Mouse (Mus musculus) layer of hippocampus, postnatal 25 days (tissue): ENCODE measurements around the gene Kdm3a. TPM values are rescaled to one million over a fixed set of nuclear protein-coding genes. Genes with fewer than 3 reads are reported as not detected.

Source experiments
- DNase-seq, 2 experiments: peaks; one replicate each; pipeline ENCODE4 v3.0.0; 2022; ENCODE audit warnings: mixed read lengths in 2 of 2, low spot score in 1 of 2; ENCODE audit errors: extremely low spot score in 1 of 2
- total RNA-seq, 2 experiments: library from RNA; stranded (reverse); gene quantifications; 2 replicates each; pipeline ENCODE4 v1.2.3; 2021

The Kdm3a gene
- total RNA-seq, 2 experiments from 2014 or later = 35.1 to 38.5 TPM

DNA sequence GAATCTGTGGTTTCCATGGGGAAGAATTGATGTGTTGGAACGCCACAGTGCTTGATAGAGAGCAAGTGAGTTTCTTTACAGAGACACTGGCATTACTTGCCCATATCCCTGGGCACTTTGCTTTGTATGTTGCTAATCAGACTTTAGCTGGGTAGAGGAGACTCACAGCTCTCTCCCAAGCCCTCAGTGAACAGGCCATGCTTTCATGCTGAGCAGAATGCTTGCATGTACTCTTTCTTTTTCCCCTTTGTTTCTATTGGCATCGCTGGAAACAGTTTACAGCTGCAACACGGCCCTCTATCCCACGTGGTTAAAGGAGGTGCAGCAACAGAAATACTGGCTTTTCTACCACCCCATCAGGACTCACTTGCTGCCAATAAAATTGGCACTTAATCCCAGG lies 49.6 kb downstream of the Kdm3a start:
- DNase-seq = no peak

DNA sequence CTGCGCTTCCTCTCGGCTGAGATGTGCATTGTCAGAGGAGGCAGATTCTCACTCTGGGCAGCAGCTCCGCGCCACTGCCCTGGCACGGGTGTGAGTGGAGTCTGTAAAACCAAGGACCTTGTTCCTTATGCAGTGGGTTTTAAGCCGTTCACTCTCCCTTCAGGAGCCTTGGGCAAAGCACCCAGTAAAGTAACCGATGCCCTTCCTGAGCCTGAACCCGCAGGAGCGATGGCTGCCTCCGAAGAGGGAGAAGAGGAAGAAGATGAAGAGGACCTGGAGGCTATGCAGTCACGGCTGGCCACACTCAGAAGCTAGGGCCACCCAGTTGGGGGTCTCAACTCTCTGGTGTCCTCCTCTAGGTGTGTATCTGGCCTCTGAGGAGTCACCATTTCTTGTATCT lies 53.3 kb downstream of the Kdm3a start:
- DNase-seq = no peak

DNA sequence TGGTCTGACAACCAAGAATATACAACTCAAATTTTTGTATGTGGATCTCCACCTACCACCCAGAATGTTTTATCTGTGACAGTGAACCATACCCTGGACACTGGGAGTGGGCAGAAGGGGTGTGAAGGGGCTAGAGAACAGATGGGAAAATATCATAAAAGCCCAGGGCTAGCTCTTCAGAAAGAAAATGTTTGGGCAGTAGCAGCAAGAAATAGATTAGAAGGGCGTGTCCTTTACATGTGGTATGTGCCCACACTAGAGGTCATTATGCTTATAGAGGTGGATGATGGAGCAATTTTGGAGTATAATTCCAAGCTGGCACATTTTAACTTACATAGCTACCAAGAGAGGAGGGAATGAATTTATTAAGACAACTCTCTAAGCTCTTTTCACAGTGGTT lies 57.4 kb downstream of the Kdm3a start:
- DNase-seq = no peak

DNA sequence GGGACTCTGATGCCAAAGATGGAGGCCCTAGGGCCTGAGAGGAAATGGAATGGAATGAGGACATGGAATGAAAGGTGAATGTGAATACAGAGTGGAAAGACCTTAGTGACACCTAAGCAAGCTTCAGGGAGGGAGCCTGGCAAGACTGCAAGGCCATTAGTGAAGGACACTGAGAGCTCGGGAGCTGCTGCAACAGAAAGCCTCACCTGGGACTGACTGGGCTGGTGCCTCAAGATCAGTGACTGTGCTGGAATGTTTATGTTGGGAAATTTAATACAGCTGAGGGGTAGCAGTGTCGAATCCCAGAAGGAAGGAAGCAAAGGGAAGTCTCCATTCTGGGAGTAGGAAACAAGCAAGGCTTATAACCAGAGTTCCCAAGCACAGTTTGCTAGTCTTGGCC lies 63.8 kb downstream of the Kdm3a start:
- no peak for DNase-seq

DNA sequence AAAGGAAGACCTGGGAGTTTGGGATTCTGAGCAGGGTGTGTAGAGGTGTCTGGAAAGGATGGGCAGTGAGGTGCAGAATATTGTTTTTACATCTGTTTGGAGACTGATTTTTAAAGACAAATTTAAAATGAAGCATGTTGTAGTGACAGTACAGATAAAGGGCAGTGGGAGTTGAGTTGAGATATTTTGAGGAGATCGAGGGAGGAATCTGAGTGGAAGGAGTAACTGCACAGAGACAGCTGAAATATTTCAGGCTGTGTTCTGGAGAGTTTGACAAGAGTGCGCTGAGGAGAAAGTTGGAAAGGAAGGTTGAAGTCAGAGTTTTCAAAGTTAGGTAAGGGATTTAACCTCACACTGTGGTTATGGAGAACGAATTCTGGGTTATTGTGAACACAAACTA lies 64.2 kb downstream of the Kdm3a start:
- no peak for DNase-seq

DNA sequence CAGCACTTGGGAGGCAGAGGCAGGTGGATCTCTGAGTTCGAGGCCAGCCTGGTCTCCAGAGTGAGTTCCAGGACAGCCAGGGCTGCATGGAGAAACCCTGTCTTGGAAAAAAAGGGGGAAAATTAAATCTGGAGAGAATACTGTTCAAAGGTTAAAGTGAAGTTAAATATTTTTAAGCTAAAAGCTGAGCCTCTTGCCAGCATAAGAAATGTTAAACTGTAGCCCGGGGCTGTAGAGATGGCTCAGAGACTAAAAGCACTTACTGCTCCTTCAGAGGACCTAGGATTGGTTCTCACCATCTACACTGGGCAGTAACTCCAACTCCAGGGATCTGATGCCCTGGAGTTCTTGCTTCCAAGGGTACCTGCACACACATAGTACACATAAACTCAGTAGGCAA lies 76.0 kb downstream of the Kdm3a start:
- DNase-seq = no peak

DNA sequence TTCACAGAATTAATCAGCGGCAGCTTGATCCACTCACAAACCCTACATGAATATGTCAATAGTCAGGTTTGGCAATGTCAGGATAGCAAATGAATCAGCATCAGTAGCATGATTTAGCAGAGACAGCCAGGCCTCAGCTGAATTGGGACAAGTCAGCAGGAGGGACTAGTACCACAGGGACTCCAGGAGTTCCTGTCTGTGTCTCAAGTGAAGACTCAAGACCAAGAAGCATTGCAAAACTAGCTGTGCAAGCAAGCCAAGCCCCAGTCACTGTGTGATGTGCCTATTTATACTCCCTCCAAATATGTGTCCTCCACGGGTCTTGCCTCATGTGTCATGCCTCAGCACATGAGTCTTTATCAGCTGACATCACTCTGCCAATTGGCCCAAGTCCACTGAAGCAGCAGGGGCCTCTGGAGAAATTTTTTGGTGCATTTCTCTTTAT lies 77.3 kb downstream of the Kdm3a start:
- no peak for DNase-seq

DNA sequence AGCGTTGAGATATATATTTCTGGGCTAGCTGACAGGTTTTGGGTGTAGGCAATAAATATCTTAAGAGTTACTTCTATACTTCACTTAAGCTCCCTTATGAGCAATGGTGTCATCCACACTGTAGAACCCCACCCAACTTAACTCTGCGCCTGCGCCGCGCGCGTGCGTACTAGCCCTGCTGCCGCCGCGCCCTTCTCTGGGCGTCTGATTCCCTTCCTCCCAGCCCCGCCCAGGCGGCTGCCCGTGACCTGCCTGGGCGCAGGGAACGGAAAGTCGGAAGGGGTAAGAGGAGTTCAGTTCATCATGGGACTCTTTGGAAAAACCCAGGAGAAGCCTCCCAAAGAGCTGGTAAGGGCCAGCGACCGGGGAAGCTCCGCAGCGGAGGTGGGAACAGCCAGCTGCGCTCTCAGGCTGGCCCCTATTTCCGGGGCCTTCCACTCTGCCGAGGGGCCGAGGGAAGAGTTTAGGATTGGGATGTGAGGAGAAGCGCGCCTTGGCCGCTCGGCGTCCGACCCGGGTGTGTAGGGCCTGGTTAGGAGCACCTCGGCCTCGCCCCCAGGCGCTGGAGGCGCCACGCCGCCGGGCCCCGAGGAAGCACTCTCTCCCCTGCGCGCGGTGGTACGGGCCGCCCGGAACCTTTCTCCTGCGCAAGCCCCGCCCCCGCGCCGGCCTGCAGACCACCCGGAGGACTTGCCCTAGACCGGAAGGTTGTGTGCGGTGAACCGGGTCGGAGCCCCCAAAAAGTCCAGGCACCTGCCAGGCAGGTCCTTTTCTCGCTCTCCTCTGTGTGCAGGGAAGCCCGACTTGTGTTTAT lies 88.9 kb downstream of the Kdm3a start, which contains the start of gene Chmp3:
Gene Chmp3, plus strand, starts transcription at position 112 of the 814 bp plus-strand sequence.
- DNase-seq = peak; percentile 96

Other genes starting within 250 kb of the Kdm3a start
- 10 to 100 TPM; 90.8 to 96.3 TPM for gene Rmnd5a, start 192.4 kb downstream of the Kdm3a start, total RNA-seq
- 10 to 100 TPM; 46.0 to 48.3 TPM for gene Rnf103, start 139.1 kb downstream of the Kdm3a start, total RNA-seq
- gene Chmp3, start 89.2 kb downstream of the Kdm3a start, total RNA-seq = 10 to 100 TPM; 83.6 to 97.4 TPM
- gene Reep1, start 74.6 kb upstream of the Kdm3a start, total RNA-seq = 10 to 100 TPM; 79.8 to 83.3 TPM
- 10 to 100 TPM; 28.6 to 31.7 TPM for gene Mrpl35, start 194.0 kb upstream of the Kdm3a start, total RNA-seq
- gene Immt, start 198.3 kb upstream of the Kdm3a start, total RNA-seq = 100 to 1,000 TPM; 131 to 143 TPM